Mouse (Mus musculus) cerebellum, adult 11-12 months (tissue): ENCODE data around the gene Pgm2l1.

Experiments used
- DNase-seq: peaks from one replicate; pipeline ENCODE4 v3.0.0; 2022

The Pgm2l1 gene

DNA sequence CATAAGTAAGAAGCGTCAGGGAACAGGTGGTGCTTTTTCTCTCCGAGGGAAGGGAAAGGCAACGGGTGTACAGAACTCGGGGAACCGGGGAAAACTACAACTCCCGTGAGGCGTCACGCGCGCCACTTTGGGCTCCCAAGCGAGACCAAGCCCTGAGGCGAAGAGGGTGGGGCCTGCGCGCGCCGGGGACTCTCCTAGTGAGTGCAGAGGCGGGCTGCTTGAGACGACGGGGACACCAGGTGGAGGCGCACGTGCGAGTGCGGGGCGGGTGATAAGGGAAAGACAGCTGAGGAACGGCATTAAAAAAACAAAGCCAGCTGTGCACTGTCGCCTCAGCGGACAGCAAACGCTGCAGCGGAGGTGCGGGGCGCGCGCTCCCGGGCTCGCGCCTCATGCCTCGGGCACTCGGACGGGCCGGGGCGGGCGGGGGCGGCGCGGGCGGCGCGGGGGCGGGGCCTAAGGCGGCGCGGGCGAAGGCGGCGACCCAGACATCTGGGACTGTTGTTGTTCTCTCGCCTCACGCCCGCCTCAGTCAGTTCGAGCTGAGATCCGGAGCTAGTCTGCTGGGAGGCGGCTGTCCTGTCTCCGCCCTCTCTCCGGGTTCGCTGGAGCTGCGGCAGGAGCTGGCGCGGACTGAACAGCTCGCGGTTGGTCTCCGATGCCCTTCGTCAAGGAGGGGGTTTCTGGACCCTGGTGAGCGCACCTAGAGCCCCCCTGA lies at the start of gene Pgm2l1:
TSS of gene Pgm2l1 (plus strand) at position 237 of the 718 bp plus-strand sequence.
- peak; percentile 97 for DNase-seq

DNA sequence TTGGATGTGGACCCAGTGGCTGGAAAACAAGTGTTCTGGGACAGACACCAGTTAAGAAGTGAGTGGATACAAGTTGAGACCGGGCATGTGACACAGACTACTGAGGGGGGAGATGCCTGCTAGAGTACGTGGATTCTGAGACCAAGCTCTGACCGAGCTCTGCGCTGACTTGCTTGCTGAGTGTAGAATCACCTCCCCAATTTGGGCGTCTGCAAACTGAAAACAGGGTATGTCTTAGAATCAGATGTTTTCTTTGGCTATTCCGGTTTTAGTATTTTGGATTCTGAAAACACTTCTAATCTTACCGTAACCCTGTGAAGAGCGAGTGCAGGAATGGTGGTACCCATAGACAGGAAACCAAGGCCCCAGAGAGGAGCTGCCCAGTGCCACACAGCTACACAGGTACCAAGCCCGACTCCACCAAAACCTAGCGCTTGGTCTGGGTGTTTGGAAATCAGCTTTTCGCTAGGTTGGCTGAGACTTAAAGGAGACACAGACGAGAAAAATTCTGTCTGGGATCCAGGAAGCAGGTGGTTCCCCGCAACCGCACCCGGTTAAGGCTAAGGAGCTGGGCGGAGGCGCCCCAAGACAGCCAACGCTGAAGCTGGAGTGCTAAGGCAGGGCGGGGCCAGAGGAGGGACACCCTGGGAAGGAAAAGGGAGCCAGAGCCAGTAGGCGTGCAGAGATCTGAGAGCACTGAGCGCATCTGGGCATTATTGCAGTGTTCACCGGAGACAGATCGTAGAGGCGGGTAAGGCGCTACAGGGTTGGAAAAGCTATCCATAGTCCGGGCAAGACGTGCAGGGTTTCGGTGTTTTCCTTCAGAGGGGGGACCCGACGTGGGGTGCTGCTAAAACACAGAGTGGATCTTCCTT lies 48.9 kb upstream of the Pgm2l1 start:
- no peak for DNase-seq

DNA sequence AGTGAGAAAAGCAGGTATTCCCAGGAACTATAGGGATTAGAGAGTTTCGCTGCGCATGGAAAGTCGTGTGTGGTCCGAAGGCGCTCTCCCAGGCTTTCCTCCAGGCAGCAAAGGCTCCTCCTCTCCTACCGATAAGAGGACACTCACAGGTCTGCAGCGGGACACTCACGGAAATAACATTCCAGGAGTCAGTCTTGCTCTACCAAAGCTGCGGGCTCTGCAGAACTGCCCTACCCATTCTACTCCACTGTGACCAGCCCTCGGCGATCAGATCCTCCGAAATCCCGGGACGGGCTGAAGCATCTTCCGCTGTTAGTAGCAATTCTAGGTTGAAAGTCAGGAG lies 48.3 kb upstream of the Pgm2l1 start:
- DNase-seq, result no peak

DNA sequence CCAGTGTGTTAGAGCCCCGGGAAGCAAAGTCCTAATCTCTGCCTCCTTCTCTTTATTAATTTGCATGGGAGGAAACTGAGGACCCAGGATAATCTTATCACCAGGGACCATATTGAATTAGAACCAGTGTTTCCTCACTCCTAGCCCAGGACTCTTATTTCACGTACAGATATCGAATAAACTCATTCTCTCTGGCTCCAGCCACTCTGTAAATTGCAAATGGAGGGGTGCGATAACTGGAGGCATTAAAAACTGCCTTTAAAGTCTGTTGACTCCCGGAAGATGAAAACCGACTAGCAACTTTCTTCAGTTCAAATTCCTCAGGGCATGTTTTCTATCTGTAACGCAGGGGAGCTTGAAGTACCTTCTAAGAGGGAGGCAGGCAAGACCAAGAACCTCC lies 47.8 kb upstream of the Pgm2l1 start:
- DNase-seq, result no peak

DNA sequence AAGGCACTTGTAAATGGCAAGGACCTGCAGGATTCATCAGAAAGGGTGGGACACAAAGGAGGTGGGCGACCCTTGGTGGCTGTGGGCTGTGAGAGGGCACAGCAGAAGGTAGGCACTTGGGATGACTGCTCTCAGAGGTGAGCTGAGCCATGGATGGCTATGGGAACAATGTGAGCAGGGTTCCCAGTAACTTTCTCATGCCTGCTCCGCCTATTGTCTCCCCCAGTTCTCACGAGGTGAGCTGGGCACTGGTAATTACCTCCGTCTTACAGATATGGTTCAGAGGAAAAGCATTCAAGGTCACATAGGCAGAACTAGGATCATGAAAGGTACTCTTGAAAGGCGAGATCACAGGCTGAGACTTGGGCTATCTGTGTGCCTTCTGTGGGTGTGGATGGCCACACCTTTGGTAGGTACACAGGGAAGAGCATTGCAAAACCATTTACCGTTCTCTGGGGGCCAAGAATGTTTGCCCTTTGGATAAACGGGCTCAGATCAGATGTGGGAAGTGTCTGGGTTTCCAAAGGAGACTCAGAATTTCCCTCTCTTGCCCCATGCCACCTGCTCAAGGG lies 47.3 kb upstream of the Pgm2l1 start:
- no peak for DNase-seq

DNA sequence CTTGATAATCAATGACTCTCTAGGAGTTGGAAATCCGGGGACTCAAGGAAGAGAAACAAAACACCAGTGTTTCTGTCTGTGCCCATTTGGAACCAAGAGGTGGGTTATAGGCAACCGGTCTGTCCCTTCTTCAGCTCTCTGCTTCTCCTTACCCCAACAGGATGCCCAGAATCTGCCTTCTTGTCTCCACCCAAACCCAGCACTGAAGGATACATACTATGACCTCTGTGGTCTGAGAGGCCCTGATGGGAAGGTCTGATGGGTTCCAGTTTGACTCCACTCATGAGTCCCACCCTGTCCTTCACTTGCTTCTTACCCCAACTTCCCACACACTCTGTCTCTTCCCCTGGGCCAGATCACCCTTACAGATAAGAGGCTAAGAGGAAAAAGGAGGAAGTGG lies 46.0 kb upstream of the Pgm2l1 start:
- no peak for DNase-seq

DNA sequence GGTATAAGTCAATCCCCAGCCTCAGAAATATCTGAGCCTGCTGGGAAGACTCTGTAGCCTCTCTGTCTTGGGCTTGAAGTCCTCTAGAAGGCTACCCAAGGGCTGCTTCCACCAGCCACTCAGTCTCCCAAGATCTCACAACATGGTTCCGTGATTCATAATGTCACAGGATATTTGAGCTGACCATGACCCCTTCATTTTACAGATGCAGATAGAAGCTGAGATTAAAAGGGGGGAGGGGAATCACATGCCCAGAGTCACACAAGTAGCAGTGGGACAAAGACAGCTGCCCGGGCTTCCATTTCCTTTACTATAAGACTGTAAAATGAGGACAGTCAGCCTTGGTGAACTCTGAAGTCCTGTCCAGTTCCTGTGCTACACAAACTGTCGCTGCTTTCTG lies 45.6 kb upstream of the Pgm2l1 start:
- no peak for DNase-seq

DNA sequence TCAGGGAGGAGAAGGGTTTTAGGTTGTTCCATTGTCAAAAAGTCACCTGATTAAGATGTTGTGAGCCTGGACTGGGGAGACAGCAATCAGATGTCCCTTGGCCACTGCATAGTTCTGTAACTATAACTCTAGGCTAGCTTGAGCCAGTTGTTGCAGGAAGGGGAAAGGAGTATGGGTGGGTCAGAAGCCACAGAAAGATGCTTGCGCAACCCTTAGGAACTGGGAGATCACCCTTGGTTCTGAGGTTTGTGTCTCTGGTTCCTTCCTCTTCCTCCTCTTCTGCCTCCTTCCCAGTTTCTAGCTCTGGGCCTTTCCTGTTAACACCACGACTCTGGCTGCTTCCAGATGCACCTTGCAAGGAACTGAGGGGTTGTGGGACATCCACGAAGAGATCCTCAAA lies 44.8 kb upstream of the Pgm2l1 start:
- DNase-seq, result no peak

DNA sequence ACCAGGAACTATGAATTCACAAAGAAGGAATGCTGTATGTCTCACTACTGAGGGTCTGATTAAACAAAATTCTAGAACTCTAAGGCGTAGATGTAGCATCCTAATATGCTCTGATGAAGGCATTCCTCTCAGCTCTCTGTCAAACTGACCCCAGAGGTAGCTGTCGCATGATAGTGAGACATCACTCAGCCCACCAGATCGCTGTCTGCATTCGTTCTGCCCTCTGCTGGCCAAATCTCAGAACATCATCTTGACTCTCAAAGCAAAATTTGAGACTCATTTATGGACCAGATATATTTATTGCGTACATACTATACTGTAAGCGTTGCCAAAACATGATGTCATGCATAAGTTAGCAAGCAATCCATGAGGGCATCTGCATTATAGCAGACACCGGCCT lies 39.6 kb upstream of the Pgm2l1 start:
- DNase-seq, result no peak

DNA sequence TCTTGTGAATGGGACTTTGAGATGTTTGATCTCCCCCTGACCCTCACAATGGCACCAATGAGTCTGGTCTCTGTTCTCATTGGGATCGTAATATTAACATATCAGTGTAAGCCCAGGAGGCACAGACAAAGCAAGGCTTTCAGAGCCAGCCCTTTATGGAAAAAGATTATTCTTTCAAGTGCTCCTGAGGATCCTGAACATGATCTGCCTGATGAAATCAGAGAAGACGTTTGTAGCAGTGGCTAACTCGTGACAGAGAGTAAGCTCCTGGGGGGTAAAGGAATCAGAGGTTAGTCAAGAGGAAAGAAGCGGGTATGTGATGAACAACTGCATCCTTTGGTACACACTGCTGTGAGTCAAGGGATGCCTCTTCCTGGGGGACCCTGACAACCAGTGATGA lies 37.0 kb upstream of the Pgm2l1 start:
- DNase-seq, result no peak

DNA sequence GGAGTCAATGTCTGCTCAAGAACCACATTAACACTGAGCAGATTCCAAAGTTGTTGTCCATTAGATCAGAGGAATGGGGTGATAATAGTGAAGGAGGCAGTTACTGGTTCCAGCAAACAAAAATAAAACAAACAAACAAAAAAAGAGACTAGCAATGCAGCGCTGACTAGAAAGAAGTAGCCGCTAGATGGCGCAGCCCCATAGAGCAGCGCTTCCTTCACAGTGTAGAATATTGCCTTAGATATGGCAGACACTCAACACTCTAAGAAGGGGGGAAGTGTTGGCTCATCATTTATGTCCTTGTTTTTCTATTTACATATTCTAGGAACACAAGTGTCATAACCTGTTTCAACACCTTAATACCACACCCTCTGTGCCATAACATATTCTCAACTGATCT lies 36.4 kb upstream of the Pgm2l1 start:
- peak; percentile 40 for DNase-seq

DNA sequence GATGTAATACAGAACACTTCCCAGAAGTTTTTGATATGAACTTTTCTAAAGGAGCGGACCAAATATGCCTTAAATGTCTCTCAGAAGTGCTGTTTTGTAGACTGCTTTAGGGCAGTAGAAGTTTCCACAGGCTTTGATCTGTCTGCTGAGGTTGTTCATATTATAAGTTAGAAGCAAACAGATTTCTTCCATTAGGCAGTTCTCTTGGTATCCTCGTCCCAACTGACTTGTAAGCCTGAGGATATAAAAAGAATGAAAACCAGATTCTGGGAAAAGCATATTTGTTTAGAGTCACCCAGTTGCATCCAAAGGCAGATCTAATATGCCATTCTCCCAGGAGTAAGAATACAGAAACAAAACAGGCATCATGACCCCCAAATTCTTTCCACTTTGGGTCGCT lies 26.0 kb upstream of the Pgm2l1 start:
- no peak for DNase-seq

DNA sequence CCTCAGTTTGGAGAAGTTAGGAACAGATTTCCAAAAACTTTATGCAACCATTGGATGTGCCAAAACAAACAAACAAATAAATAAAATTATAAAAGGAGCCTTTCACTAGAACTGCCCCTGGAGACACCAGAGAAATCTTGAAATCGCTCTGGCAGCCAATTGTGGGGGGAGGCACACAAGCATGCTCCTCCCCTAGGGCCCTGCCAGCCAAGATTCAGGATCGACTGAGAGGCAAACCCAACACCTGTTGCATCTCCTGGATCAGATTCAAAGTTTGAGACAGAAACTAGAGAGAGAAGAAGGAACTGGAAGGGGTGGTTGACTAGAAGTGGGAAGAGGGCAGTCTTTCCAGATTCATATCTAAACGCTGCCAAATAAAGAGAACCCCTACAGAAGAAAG lies 23.6 kb upstream of the Pgm2l1 start:
- DNase-seq, result no peak

DNA sequence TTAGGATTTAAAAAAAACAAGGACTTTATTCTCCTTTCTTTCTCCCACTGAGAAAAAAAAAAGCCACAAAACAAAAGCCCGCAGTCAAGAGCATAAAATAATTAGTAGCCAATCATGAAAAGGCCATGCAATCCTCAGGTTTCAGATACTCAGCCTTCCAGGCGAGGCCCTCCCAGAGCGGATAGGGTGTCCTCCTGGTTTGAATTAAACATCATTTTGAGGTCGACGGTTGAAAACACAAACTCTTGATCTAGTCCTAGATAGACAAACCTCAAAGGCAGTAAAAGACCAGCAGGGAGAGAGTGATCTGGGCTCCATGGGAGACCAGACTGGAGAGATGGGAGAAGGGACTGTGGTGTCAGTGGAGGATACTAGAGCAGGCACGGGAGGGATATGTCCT lies 22.3 kb upstream of the Pgm2l1 start:
- no peak for DNase-seq

DNA sequence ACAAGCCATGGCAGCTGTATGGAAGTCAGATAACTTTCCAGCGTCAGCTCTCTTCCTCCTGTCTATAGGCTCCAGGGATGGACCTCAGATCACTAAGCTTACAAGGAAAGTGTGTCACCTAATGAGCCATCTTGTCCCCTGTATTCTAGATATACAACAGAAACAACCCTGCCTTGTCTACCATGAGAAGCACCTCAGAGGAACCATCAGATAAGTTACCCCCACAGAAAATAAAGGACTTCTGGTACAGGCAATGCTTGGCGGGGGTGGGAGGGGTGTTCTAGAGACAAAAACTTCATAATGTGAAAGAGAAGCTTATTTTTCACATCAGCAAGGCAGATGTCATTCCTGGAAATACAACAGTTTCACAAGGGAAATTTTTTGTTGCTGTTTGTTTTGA lies 21.1 kb upstream of the Pgm2l1 start:
- no peak for DNase-seq

DNA sequence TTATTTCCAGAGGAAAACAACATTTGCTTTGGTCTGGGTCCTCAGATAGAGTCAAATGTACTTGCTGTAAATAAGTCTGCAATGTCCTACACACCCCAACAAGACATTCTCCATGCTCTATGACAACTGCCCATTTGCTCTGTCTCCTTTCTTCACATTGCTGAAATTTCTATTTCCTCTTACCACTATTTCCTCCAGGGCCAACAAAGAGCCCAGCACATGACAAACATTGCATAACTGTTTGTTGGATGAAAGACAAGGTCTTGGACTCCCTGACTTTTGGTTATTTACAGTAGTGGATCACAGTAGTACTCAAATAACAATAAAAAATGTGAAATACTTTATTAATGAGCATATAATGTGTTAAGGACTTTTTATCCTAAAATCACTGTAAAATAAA lies 19.3 kb upstream of the Pgm2l1 start:
- DNase-seq, result no peak

DNA sequence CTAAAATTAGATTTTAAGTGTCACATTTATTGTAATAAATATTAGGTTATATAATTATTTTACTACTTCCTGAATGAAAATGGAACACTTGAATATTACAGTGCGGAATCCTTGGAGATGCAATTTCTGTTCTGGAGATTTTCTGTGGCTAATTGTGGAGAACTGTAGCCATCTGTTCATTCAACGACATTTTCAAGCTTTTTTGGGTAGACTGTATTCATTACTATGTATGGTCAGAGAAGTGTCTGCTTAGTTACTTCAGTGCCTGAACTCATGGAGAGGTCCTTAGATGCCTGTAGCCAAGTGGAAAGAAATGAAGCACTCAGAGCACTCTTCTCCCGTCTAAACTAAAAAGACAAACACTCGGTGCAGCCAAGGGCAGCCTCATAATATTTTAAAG lies 12.9 kb upstream of the Pgm2l1 start:
- no peak for DNase-seq

DNA sequence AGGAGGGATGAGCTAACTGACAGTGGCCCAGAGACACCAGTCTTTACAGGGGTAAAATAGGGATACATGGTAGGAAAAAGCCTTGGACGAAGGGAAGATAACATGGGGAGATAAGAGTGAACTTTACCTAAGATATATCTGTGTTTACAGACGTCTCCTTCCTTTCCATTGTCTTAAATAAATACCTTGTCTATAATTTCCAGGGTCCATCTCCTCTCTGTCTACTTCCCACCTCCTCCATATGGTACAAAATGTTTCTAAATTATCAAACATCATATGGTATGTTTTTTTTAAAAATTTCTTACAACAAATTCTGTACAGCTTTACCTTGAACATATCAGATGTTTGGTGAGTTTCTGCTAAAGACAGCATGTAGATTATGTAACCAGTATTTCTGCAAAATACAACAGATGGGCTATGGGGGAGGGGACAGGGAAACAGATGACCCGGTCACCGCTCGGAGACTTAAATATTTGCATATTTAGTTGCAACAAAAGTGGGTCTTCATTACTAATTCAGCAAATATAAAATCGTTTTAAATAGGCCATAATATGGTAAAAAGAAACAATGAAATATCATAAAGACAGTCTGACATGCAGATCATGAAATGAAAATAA lies 12.0 kb upstream of the Pgm2l1 start:
- DNase-seq, result peak; percentile 68

DNA sequence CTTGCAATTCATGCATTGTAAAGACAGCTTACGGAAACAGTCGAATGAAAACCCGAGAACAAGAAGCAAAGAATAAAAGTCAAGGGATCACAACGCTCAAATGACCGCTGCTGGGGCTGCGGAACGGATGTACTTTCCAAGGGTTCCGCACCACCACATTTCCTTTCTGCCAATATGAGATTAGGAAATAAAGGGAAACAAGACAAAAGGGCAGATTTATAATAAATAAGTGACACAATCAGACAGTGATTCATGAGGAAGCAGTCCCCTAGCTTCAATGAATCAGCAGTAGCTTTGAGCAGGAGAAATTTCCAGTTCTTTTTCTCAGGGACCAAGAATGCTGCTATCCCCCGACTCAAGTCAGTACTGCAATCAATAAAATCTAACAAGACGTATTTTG lies 11.2 kb upstream of the Pgm2l1 start:
- DNase-seq, result no peak

DNA sequence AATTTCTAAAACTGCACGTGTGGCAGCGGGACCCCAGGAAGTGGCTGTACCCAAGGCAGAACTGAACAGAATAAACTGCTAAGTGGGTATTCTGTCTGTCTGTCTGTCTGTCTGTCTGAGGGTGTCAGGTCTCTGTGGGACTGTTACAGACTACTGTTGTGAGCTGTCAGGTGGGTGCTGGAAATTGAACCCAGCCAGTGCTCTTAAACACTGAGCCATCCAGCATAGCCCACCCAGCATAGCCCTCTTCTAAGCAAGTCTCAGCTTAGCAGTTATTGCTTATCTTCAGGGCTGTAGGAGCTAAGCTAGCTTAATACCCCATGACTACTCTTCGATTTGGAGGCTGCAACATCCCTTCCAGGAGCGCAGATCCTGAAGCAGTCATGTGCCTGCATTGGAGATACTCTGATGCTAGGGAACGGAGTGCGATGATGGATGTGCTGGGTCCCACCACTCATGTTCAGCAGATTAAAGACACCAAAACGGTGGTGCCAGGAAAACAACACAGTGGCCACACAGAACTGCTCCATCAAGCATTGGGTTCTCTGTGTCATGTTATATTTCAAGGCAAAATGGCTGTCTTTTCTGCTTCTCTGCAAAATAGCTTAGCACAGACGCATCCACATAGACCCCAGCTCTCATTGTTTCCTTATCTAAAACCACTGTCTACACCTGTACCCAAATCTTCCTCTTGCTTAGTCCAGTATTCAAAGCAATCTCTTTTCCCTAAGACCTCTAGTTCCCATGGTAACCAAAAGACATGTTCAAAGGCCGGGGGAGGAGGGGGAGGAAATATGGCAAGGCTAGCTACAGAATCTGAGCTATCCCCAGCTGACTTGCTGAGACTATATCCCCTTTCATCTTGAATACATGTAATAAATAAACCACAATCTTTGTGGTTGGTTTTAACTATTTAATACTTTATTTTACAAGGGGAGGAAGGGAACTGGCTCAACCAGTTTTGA lies 10.3 kb upstream of the Pgm2l1 start:
- DNase-seq, result no peak

DNA sequence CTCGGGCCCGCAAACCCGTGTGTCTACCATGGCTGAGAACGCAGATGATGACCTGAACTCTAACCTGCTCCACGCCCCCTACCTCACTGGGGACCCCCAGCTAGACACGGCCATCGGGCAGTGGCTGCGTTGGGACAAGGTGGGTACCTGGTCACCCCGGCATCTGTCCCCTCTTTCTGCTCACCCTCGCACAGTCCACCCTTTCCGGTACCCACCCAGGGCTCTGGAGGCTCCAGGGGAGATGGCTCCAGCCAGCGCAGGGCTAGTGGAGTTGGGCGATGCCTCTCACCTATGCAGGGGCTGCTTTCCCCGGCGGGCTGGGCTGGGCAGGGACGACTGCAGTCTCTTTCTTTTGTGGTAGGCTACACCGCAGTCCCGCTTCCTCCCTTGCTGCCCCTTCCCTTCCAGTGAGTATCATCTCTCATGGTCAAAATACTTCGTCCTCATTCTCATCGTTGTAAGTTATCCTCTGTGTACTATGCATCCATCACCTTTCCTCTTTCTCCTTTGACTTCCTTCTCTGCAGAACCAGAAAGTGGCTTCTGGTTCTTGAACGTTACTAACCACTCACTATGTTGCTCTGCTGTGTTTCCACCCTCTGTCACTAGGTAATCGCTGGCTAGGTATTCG lies 817 bp downstream of the Pgm2l1 start:
- DNase-seq, result no peak

DNA sequence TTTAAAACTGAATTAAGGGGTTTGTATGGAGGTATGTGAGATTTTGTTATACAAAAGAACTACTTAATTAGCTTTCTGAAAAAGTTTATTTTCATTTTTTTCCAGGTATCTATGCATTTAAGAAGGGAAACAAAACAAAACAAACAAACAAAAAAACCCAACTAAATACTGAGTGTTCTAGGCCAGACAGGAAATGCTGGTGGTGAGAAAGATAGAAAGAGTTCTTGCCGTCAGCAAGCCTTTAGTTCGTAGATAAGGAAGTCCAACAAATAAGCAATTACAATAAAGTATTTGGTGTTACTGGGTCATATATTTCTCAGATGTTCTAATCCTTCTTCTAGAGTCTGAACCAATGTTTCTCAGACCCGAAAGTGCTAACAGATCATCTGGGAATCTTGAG lies 1.8 kb downstream of the Pgm2l1 start:
- DNase-seq, result no peak
